Mouse (Mus musculus): ENCODE results near the gene Sema4d. TPM values are rescaled to one million over a fixed set of nuclear protein-coding genes. Genes with fewer than 3 reads are reported as not detected.
A peak's percentile ranks its signal among the peaks of the same experiment; 100 is the strongest.

Gene Sema4d
- polyA plus RNA-seq, 1 experiment from 2014 or later, result 3.9 TPM

DNA sequence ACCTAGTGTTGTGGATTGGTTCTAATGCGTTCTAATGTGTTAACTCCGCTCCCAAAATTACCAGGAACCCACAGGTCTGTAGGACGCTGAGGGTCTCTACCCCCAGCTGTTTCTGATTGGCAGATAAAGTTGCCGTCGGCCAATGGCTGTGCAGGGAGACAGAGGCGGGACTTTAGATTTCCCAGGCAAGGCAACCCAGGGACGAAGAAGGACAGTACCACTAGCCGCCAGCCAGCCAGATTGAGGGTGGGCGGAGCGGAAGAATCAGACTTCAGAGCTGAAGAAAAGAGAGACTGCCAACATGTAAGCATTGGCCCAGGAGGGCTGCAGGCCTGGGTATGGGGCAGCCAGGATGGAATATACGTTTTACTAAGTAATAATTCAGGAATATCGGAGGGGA, 14.6 kb upstream of the Sema4d start:
- Histone ChIP-seq H3K27me3 (ENCODE audit: insufficient read depth, low read length) (no peaks in the 10 kb centered on the region), H3K36me3 (replicated peaks; ENCODE audit: insufficient read depth, low read length) (no peaks in the 10 kb centered on the region), H3K4me3 (ENCODE audit: low read depth, low read length) (no peak overlapping the region), H3K27ac (ENCODE audit: low read depth) (no peak overlapping the region), H3K4me1 (ENCODE audit: insufficient read depth) (no peaks in the 10 kb centered on the region), H3K4me2 (ENCODE audit: low read depth, low read length) (no peak overlapping the region), H3K9ac (replicated peaks) (no peak overlapping the region), H3K9me3 (ENCODE audit: low read length) (no peaks in the 10 kb centered on the region)
- 62% methylated on average over 12 of the region's 12 CpGs for WGBS (ENCODE audit: insufficient replicate concordance)
- ATAC-seq (no peak), DNase-seq (no peak)
- TF ChIP-seq CTCF (IDR thresholded peaks at IDR 0.05; ENCODE audit: low read depth), result no peak
- TF ChIP-seq EP300 (IDR thresholded peaks at IDR 0.05; ENCODE audit: low read depth), result no peak

DNA sequence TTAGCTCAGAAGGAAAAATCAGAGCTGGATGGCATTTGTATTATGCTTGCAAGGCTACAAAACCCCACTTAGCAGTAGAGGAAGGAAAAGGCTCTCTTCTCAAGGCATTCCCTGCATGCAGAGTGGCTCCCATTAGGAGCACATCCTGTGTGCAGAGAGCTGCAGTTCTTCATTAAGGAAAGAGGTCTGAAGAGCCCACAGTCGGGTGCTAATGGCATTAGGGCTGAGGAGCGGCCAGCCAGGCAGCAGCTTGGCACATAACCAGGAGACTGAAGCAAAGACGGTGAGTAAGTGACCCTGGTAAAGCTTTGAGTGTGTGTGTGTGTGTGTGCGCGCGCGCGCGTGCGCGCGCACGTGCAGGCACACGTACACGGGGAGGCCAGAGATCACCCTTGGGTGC, 12.7 kb upstream of the Sema4d start:
- Histone ChIP-seq H3K4me2 (ENCODE audit: low read depth, low read length) (no peak overlapping the region), H3K36me3 (replicated peaks; ENCODE audit: insufficient read depth, low read length) (no peaks in the 10 kb centered on the region), H3K9me3 (ENCODE audit: low read length) (no peaks in the 10 kb centered on the region), H3K27me3 (ENCODE audit: insufficient read depth, low read length) (no peaks in the 10 kb centered on the region), H3K4me3 (ENCODE audit: low read depth, low read length) (no peak overlapping the region), H3K4me1 (ENCODE audit: insufficient read depth) (no peaks in the 10 kb centered on the region), H3K27ac (ENCODE audit: low read depth) (no peak overlapping the region), H3K9ac (replicated peaks) (no peak overlapping the region)
- no peak for DNase-seq
- no peak for ATAC-seq
- 85% methylated on average over 15 of the region's 15 CpGs for WGBS (ENCODE audit: insufficient replicate concordance)
- TF ChIP-seq CTCF (IDR thresholded peaks at IDR 0.05; ENCODE audit: low read depth) (no peak), EP300 (IDR thresholded peaks at IDR 0.05; ENCODE audit: low read depth) (no peak)

DNA sequence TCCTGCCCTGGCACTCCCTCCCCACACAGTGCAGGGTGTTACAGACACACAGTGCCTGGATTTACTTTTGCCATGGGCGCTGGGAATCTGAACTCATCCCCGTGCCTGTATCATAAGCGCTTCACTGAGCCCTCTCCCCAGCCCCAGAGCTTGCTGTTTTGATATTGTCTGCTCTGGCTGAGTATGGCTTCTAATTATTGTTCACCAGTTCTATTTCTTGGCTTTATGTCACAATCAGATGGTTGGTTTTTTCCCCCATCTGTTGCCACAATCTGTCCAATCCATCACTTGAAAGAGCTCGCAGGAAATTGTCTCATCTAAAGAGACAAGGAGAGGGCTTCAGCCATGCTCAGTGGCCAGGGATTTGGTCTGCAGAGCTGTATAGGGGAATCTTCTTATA, 12.1 kb upstream of the Sema4d start:
- no peak overlapping the region for H3K4me3 ChIP-seq (ENCODE audit: low read depth, low read length)
- no peaks in the 10 kb centered on the region for H3K9me3 ChIP-seq (ENCODE audit: low read length)
- DNase-seq (no peak), ATAC-seq (no peak)
- H3K27ac ChIP-seq (ENCODE audit: low read depth), result no peak overlapping the region
- H3K36me3 ChIP-seq (replicated peaks; ENCODE audit: insufficient read depth, low read length), result no peaks in the 10 kb centered on the region
- no peaks in the 10 kb centered on the region for H3K27me3 ChIP-seq (ENCODE audit: insufficient read depth, low read length)
- H3K4me1 ChIP-seq (ENCODE audit: insufficient read depth), result peaks cover 3% of the 10 kb centered on the region; the same call in 1 of the 2 replicates
- H3K4me2 ChIP-seq (ENCODE audit: low read depth, low read length), result no peak overlapping the region
- 65% methylated on average over 4 of the region's 4 CpGs for WGBS (ENCODE audit: insufficient replicate concordance)
- no peak for TF ChIP-seq EP300 (IDR thresholded peaks at IDR 0.05; ENCODE audit: low read depth)
- no peak for TF ChIP-seq CTCF (IDR thresholded peaks at IDR 0.05; ENCODE audit: low read depth)
- H3K9ac ChIP-seq (replicated peaks), result no peak overlapping the region

- peaks cover 6% of the 10 kb centered on the region; the same call in 1 of the 2 replicates for H3K4me1 ChIP-seq (ENCODE audit: insufficient read depth)
- no peak overlapping the region for H3K9ac ChIP-seq (replicated peaks)
- no peak overlapping the region for H3K4me2 ChIP-seq (ENCODE audit: low read depth, low read length)
- TF ChIP-seq EP300 (IDR thresholded peaks at IDR 0.05; ENCODE audit: low read depth) (no peak), CTCF (IDR thresholded peaks at IDR 0.05; ENCODE audit: low read depth) (no peak)
- no peak overlapping the region for H3K4me3 ChIP-seq (ENCODE audit: low read depth, low read length)
- WGBS (ENCODE audit: insufficient replicate concordance), result 30% methylated on average over 9 of the region's 9 CpGs
- DNase-seq (peak; percentile 48), ATAC-seq (peak; percentile 19; the same call in 1 of the 2 replicates)
- H3K27me3 ChIP-seq (ENCODE audit: insufficient read depth, low read length), result no peaks in the 10 kb centered on the region
- no peaks in the 10 kb centered on the region for H3K36me3 ChIP-seq (replicated peaks; ENCODE audit: insufficient read depth, low read length)
- H3K27ac ChIP-seq (ENCODE audit: low read depth), result no peak overlapping the region
- no peaks in the 10 kb centered on the region for H3K9me3 ChIP-seq (ENCODE audit: low read length)
Measured at GRCm38 (mm10) chr13:51800921-51801320, 7.4 kb upstream of the Sema4d start.

DNA sequence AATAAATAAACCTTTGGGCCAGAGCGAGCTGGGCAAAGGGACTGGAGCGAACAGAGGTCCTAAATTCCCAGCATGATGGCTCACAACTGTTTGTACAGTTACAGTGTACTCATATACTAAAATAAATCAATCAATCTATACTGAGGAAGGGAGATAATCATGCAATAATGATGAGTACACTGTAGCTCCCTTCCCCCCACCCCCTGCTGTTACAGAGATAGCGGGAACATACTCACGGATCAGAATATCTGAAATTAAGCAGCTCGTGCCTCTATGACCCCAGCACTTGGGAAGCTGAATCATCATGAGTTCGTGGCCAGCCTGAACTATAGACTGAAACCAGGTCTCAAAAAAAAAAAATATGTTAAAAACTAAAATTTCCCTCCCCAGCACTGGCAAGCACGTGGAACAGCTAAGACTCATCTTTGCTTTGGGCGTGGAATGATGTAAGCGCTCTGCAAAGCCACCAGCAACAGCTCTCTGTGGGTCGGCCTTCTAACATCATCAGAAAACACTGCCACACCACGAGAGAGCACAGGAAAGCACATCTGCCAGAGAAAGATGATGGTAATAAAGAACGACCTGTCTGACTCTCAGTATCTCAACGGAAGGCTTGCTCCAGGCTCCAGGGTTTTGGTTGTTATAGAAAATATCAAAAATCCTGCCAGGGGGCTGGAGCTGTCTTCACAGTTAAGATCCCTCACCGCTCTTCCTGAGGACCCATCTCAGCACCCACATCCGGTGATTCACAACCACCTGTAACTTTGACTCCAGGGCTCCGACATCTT, 6.4 kb upstream of the Sema4d start:
- DNase-seq (no peak), ATAC-seq (0 out of 2 replicates have a peak, but pooled peaks have one; percentile 25)
- WGBS (ENCODE audit: insufficient replicate concordance), result 55% methylated on average over 16 of the region's 16 CpGs
- H3K9ac ChIP-seq (replicated peaks), result no peak overlapping the region
- H3K27me3 ChIP-seq (ENCODE audit: insufficient read depth, low read length), result no peaks in the 10 kb centered on the region
- H3K27ac ChIP-seq (ENCODE audit: low read depth), result no peak overlapping the region
- no peak overlapping the region for H3K4me3 ChIP-seq (ENCODE audit: low read depth, low read length)
- peaks cover 6% of the 10 kb centered on the region; the same call in 1 of the 2 replicates for H3K4me1 ChIP-seq (ENCODE audit: insufficient read depth)
- no peaks in the 10 kb centered on the region for H3K9me3 ChIP-seq (ENCODE audit: low read length)
- H3K36me3 ChIP-seq (replicated peaks; ENCODE audit: insufficient read depth, low read length), result no peaks in the 10 kb centered on the region
- TF ChIP-seq EP300 (IDR thresholded peaks at IDR 0.05; ENCODE audit: low read depth), result 0 out of 2 replicates have a peak, but pooled peaks have one; percentile 38
- no peak for TF ChIP-seq CTCF (IDR thresholded peaks at IDR 0.05; ENCODE audit: low read depth)
- no peak overlapping the region for H3K4me2 ChIP-seq (ENCODE audit: low read depth, low read length)

- Histone ChIP-seq H3K4me1 (ENCODE audit: insufficient read depth) (peaks cover 8% of the 10 kb centered on the region), H3K4me3 (ENCODE audit: low read depth, low read length) (no peak overlapping the region), H3K36me3 (replicated peaks; ENCODE audit: insufficient read depth, low read length) (no peaks in the 10 kb centered on the region), H3K27me3 (ENCODE audit: insufficient read depth, low read length) (0 out of 2 replicates have a peak, but pooled peaks cover 2% of the 10 kb centered on the region), H3K9ac (replicated peaks) (no peak overlapping the region), H3K9me3 (ENCODE audit: low read length) (no peaks in the 10 kb centered on the region), H3K4me2 (ENCODE audit: low read depth, low read length) (no peak overlapping the region), H3K27ac (ENCODE audit: low read depth) (no peak overlapping the region)
- ATAC-seq (no peak), DNase-seq (no peak)
- WGBS (ENCODE audit: insufficient replicate concordance), result 57% methylated on average over 8 of the region's 8 CpGs
- no peak for TF ChIP-seq EP300 (IDR thresholded peaks at IDR 0.05; ENCODE audit: low read depth)
- no peak for TF ChIP-seq CTCF (IDR thresholded peaks at IDR 0.05; ENCODE audit: low read depth)
Measured at GRCm38 (mm10) chr13:51797899-51798746, 4.6 kb upstream of the Sema4d start.

All from liver, postnatal 0 days (tissue).